Mouse (Mus musculus) midbrain, embryonic 10.5 days (tissue): Measurements from ENCODE around the gene Atp9a. TPM values are rescaled to one million over a fixed set of nuclear protein-coding genes. Genes with fewer than 3 reads are reported as not detected.
"Not testable (repeated sequence)": the region's sequence is repeated elsewhere in the genome, so short reads cannot be mapped to it uniquely, and the experiment has no call there.

Source experiments
- DNase-seq: peaks from one replicate; pipeline ENCODE4 v3.0.0-alpha.2; 2017; ENCODE audit warnings: low spot score
- H3K27ac ChIP-seq: fragments of 300-500 bp; sonication (generic); replicated peaks from 2 replicates; pipeline ENCODE4 v1.5.1; 2016; ENCODE audit warnings: mild to moderate bottlenecking
- H3K27me3 ChIP-seq: fragments of 300-500 bp; sonication (generic); 2 replicates; pipeline ENCODE4 v1.6.1; 2016; ENCODE audit warnings: low read depth, mild to moderate bottlenecking; ENCODE audit not compliant: poor library complexity, severe bottlenecking
- H3K36me3 ChIP-seq: fragments of 300-500 bp; sonication (generic); 2 replicates; pipeline ENCODE4 v1.6.1; 2016; ENCODE audit warnings: mild to moderate bottlenecking, moderate library complexity
- H3K4me1 ChIP-seq: fragments of 300-500 bp; sonication (generic); 2 replicates; pipeline ENCODE4 v1.6.1; 2016
- H3K4me3 ChIP-seq: fragments of 300-500 bp; sonication (generic); 2 replicates; pipeline ENCODE4 v1.5.1; 2016; ENCODE audit warnings: mild to moderate bottlenecking, moderate library complexity
- H3K9me3 ChIP-seq: fragments of 300-500 bp; sonication (generic); replicated peaks from 2 replicates; pipeline ENCODE4 v1.6.1; 2016; ENCODE audit warnings: mild to moderate bottlenecking
- WGBS: fragments of 180-500 bp; shearing (Covaris S2); methylation state at CpG from one replicate; pipeline ENCODE4 v1.1.7; 2016; 5-methylcytosine and 5-hydroxymethylcytosine counted together
- polyA plus RNA-seq: library from polyadenylated mRNA; unstranded; fragments of >200 nt; fragmentation: Nextera tagmentation; extraction: Ambion mirVana; gene quantifications from 2 replicates; pipeline ENCODE4 v1.2.1, GENCODE M21; 2016

Gene Atp9a
- polyA plus RNA-seq, 1 experiment from 2014 or later: 15.5 TPM

GRCm38 (mm10) chr2:168765065-168765681 is 23.0 kb upstream of the Atp9a start:
- H3K4me3 ChIP-seq: peak overlapping the region; percentile 95
- H3K27ac ChIP-seq: peak overlapping the region; percentile 98
- peak; percentile 87 for DNase-seq
- H3K9me3 ChIP-seq: no peaks in the 10 kb centered on the region
- under 1% methylated on average over 32 of the region's 32 CpGs for WGBS
- H3K4me1 ChIP-seq: peaks cover 74% of the 10 kb centered on the region
- peaks cover 26% of the 10 kb centered on the region for H3K27me3 ChIP-seq
- H3K36me3 ChIP-seq: peaks cover 12% of the 10 kb centered on the region

- peaks cover 19% of the 10 kb centered on the region for H3K27me3 ChIP-seq
- H3K27ac ChIP-seq: peak overlapping the region; percentile 98
- peak overlapping the region; percentile 95 for H3K4me3 ChIP-seq
- no peaks in the 10 kb centered on the region for H3K9me3 ChIP-seq
- H3K4me1 ChIP-seq: peaks cover 70% of the 10 kb centered on the region
- 2% methylated on average over 9 of the region's 9 CpGs for WGBS
- no peak for DNase-seq
- H3K36me3 ChIP-seq: peaks cover 19% of the 10 kb centered on the region
Measured at GRCm38 (mm10) chr2:168764460-168764867, 22.3 kb upstream of the Atp9a start.

DNA sequence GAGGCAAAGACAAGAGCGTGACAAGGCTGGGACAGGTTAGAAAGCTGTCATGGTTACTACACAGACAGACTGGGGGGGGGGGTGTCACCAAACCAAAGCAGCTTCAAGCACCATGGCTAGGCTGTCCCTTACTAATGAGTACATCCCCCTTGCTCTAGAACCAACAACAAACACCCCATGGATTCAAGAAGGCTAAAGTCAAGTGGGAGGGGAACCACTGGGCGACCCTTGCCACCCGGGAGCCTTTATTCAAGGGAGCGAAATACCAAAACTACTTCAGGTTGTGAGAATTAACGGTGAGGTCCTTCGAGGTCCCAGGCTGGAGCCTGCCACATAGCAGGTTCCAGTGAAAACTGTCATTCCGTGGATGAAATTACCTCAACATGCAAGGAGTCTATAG is 21.6 kb upstream of the Atp9a start:
- WGBS: 3% methylated on average over 7 of the region's 7 CpGs
- peak overlapping the region; percentile 98 for H3K27ac ChIP-seq
- no peaks in the 10 kb centered on the region for H3K9me3 ChIP-seq
- peaks cover 64% of the 10 kb centered on the region for H3K4me1 ChIP-seq
- peak overlapping the region; percentile 95 for H3K4me3 ChIP-seq
- DNase-seq: no peak
- peaks cover 13% of the 10 kb centered on the region for H3K27me3 ChIP-seq
- peaks cover 24% of the 10 kb centered on the region for H3K36me3 ChIP-seq

GRCm38 (mm10) chr2:168762411-168762815 is 20.2 kb upstream of the Atp9a start:
- Histone ChIP-seq H3K4me1 (peaks cover 50% of the 10 kb centered on the region), H3K27ac (peak overlapping the region; percentile 73), H3K4me3 (peak overlapping the region; percentile 95), H3K27me3 (no peaks in the 10 kb centered on the region), H3K9me3 (no peaks in the 10 kb centered on the region), H3K36me3 (peaks cover 38% of the 10 kb centered on the region)
- 1% methylated on average over 12 of the region's 12 CpGs for WGBS
- no peak for DNase-seq

GRCm38 (mm10) chr2:168761954-168762353 is 19.7 kb upstream of the Atp9a start:
- Histone ChIP-seq H3K4me3 (peak overlapping the region; percentile 95), H3K36me3 (peaks cover 43% of the 10 kb centered on the region), H3K27me3 (no peaks in the 10 kb centered on the region), H3K4me1 (peaks cover 49% of the 10 kb centered on the region), H3K27ac (peak overlapping the region; percentile 73), H3K9me3 (no peaks in the 10 kb centered on the region)
- no peak for DNase-seq
- WGBS: 8% methylated on average over 4 of the region's 4 CpGs

DNA sequence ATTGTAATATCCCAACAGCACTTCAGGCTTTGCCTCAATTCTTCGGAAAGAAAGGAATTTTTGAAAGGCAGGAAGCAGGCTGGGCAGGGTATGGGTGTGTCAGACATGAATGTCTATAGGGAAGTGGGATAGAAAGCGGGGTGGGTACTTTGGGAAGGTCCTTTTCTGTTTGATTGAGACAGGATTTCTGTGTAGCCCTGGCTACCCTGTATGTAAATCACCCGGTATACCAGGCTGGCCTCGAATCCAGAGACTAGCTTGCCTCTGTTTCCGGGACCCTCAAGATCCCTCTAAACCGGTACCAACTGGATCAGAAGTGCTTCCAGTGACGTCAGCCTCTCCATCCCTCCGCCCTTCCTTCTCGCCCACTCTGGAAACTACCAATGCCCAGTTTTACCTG is 18.9 kb upstream of the Atp9a start:
- H3K9me3 ChIP-seq: no peaks in the 10 kb centered on the region
- DNase-seq: no peak
- 82% methylated on average over 9 of the region's 9 CpGs for WGBS
- no peaks in the 10 kb centered on the region for H3K27me3 ChIP-seq
- H3K36me3 ChIP-seq: peaks cover 51% of the 10 kb centered on the region
- peak overlapping the region; percentile 95; the same call in 1 of the 2 replicates for H3K4me3 ChIP-seq
- peaks cover 46% of the 10 kb centered on the region for H3K4me1 ChIP-seq
- H3K27ac ChIP-seq: peak overlapping the region; percentile 73

- peaks cover 42% of the 10 kb centered on the region for H3K36me3 ChIP-seq
- 89% methylated on average over 10 of the region's 10 CpGs for WGBS
- not testable (repeated sequence) for H3K9me3 ChIP-seq, H3K27ac ChIP-seq, H3K27me3 ChIP-seq, DNase-seq, H3K4me3 ChIP-seq
- H3K4me1 ChIP-seq: peaks cover 18% of the 10 kb centered on the region
Measured at GRCm38 (mm10) chr2:168744406-168744805, 2.2 kb upstream of the Atp9a start.

- H3K27ac ChIP-seq: no peak overlapping the region
- peaks cover 31% of the 10 kb centered on the region for H3K36me3 ChIP-seq
- 23% methylated on average over 7 of the region's 7 CpGs for WGBS
- H3K4me1 ChIP-seq: peaks cover 18% of the 10 kb centered on the region
- DNase-seq: peak; percentile 60
- 0 out of 2 replicates have a peak, but pooled peaks cover 3% of the 10 kb centered on the region for H3K9me3 ChIP-seq
- H3K27me3 ChIP-seq: no peaks in the 10 kb centered on the region
- peak overlapping the region; percentile 91 for H3K4me3 ChIP-seq
Measured at GRCm38 (mm10) chr2:168742649-168743048, 440 bp upstream of the Atp9a start.

- WGBS: 3% methylated on average over 93 of the region's 108 CpGs
- H3K4me3 ChIP-seq: peak overlapping the region; percentile 91
Measured at GRCm38 (mm10) chr2:168741273-168742058, 743 bp downstream of the Atp9a start.

GRCm38 (mm10) chr2:168740496-168740895 is 1.7 kb downstream of the Atp9a start:
- DNase-seq: no peak
- Histone ChIP-seq H3K27me3 (no peaks in the 10 kb centered on the region), H3K36me3 (peaks cover 14% of the 10 kb centered on the region), H3K4me3 (peak overlapping the region; percentile 91), H3K9me3 (0 out of 2 replicates have a peak, but pooled peaks cover 3% of the 10 kb centered on the region), H3K27ac (peak overlapping the region; percentile 93; the same call in 1 of the 2 replicates), H3K4me1 (peaks cover 18% of the 10 kb centered on the region)
- WGBS: 91% methylated on average over 10 of the region's 10 CpGs

More at GRCm38 (mm10) chr2:168741273-168742058, 743 bp downstream of the Atp9a start:
- H3K4me1 ChIP-seq: peaks cover 18% of the 10 kb centered on the region
- peak overlapping the region; percentile 93 for H3K27ac ChIP-seq
- 0 out of 2 replicates have a peak, but pooled peaks cover 3% of the 10 kb centered on the region for H3K9me3 ChIP-seq
- peaks cover 19% of the 10 kb centered on the region for H3K36me3 ChIP-seq
- no peaks in the 10 kb centered on the region for H3K27me3 ChIP-seq
- DNase-seq: peak; percentile 76

DNA sequence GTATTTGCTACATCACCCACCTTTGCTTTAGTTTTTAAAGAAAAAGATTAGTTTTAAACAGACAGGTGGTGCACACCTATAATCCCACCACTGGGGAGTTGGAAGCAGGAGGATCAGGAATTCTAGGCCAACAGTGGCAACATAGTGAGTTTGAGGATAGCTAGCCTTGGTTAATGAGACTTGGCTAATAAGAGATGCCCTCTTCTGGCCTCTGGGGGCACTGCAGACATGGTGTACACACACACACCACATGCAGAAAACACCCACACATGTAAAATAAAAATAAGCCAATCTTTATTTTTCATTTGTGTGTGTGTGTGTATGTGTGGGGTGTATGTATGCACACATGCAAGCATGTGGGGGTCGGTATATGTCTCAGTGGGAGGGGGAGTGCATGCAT is 3.4 kb downstream of the Atp9a start:
- Histone ChIP-seq H3K27me3 (no peaks in the 10 kb centered on the region), H3K9me3 (0 out of 2 replicates have a peak, but pooled peaks cover 3% of the 10 kb centered on the region), H3K4me1 (peaks cover 24% of the 10 kb centered on the region), H3K36me3 (peaks cover 7% of the 10 kb centered on the region), H3K27ac (no peak overlapping the region), H3K4me3 (no peak overlapping the region)
- no peak for DNase-seq
- WGBS: 98% methylated on average over 1 of the region's 1 CpGs

DNA sequence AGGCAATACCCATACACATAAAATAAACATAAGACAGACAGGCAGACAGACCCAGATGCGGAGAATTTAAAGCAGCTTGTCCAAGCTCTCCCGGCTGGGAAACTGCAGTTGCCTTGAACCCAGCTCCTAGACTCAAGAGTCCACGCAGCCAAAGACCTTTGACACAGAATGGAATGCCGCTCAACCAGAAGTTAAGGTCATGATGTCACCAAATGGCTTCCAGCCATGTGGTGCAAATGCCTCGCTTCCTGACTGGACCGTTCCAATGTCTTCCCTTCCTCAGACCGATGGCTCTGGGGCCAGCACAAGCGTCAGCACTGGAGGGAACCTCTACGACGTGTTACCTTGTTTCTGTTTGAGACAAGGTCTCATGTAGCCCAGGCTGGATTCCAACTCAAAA is 4.3 kb downstream of the Atp9a start:
- WGBS: 88% methylated on average over 10 of the region's 10 CpGs
- Histone ChIP-seq H3K27me3 (no peaks in the 10 kb centered on the region), H3K36me3 (peaks cover 7% of the 10 kb centered on the region), H3K4me3 (no peak overlapping the region), H3K4me1 (peaks cover 24% of the 10 kb centered on the region), H3K27ac (no peak overlapping the region), H3K9me3 (0 out of 2 replicates have a peak, but pooled peaks cover 3% of the 10 kb centered on the region)
- no peak for DNase-seq

DNA sequence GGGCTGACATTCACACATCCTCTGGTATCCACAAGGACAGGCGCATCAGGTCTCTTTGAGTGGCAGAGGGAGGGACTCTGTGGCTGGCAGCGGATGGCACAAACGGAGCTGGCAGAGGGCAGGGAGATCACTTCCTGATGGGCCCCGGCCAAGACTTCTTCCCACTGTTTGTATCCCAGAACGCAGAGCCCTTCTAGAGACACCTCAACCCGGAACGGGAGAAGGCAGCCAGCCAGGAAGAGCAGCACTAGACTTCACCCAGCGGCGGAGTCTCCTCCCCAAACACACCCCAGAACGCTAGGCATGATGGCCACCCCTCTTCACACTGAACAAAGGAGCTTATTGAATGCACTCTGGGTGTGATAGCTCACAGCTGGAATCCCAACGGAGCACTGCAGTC is 8.2 kb downstream of the Atp9a start:
- peak overlapping the region; percentile 34 for H3K27ac ChIP-seq
- 0 out of 2 replicates have a peak, but pooled peaks cover 2% of the 10 kb centered on the region for H3K9me3 ChIP-seq
- H3K4me1 ChIP-seq: peaks cover 33% of the 10 kb centered on the region
- no peaks in the 10 kb centered on the region for H3K27me3 ChIP-seq
- 64% methylated on average over 11 of the region's 11 CpGs for WGBS
- DNase-seq: no peak
- peaks cover 4% of the 10 kb centered on the region for H3K36me3 ChIP-seq
- no peak overlapping the region for H3K4me3 ChIP-seq
